Mouse (Mus musculus): ENCODE measurements around the gene Stx1b.
"Not testable (repeated sequence)": the region's sequence is repeated elsewhere in the genome, so short reads cannot be mapped to it uniquely, and the experiment has no call there.

Gene Stx1b

GRCm38 (mm10) chr7:127824176-127824871, at the start of gene Stx1b, which contains the start of gene Stx4a:
Gene Stx1b, minus strand, starts transcription at chr7:127824549.
Gene Stx4a, plus strand, starts transcription at chr7:127824294.
- DNase-seq (ENCODE audit: low spot score in 2 of 2): peak in 1 of 2 experiments; percentile 57

- DNase-seq (ENCODE audit: low spot score in 2 of 2): no peak
These were observed 45.9 kb upstream of the Stx1b start for GRCm38 (mm10) chr7:127870136-127870821.

DNA sequence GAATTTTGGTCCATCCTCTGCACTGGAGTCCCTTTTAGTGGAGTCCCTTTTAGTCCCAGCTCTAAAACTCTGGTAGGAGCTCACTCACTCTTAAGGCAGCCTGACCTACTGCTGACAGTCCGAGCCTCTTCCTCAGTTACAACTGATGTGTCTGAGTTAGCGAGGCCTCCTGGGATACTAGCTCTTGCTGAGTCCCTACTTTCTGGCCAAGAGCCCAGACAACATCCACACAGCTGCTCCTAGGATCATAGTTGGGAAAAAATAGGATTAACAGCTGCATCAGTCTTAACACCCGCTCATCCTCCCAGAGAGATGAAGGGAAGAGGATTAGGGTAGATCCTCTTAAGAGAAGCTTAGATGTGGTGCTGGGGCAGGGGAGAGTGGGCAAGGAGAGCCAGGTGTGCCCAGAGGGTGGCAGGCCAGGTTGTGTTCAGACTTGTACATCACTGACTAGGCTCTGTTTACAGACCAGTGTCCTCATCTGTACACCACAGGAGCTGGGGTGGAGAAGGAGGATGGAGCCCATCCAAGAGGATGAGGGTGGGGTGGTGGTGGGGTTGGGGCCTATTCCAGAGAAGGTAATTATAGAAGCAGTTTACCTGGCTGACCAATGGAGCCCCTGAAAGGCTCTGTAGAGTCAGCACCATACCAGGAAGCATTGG, 44.9 kb upstream of the Stx1b start:
- peak in 1 of 2 experiments; percentile 33 for DNase-seq (ENCODE audit: low spot score in 2 of 2)

DNA sequence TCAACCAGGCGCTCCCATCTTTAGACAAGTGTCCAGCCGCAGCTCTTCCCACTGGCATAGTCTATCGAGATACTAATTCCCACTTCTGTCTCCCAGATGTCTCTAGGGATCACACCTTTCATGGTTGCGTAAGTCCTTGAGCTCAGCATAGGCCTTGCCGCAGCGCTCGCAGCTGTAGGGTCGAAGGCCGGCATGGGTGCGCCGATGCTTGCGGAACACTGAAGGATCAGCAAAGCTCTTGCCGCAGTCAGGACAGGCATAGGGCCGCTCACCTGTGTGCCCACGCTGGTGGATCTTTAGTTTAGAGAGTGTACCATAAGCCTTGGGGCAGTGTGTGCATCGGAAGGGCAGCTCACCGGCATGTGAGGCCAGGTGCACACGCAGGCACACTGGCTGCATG, 43.3 kb upstream of the Stx1b start:
- no peak for DNase-seq (ENCODE audit: low spot score in 2 of 2)

DNA sequence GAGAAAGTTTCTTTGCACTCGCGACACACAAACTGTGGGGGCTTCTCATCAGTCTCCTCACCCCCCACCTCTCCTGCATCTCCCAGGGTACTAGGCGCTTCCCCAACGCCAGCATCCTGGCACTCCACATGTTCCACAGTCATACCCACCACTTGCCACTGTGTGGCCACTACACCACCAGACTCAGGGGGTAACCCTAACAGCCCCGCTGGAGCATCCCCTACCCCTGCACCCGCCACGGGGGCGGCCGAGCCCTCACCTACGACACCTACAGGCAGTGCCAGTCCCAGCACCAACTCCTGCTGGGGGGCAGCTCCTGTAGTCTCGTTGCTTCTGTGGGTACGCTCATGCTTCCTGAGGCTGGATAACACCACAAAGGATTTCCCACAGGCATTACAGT, 42.1 kb upstream of the Stx1b start:
- no peak for DNase-seq (ENCODE audit: low spot score in 2 of 2)

GRCm38 (mm10) chr7:127858258-127858657, 33.9 kb upstream of the Stx1b start:
- no peak for DNase-seq (ENCODE audit: low spot score in 2 of 2)

GRCm38 (mm10) chr7:127850906-127851305, 26.6 kb upstream of the Stx1b start:
- DNase-seq (ENCODE audit: low spot score in 2 of 2): no peak

DNA sequence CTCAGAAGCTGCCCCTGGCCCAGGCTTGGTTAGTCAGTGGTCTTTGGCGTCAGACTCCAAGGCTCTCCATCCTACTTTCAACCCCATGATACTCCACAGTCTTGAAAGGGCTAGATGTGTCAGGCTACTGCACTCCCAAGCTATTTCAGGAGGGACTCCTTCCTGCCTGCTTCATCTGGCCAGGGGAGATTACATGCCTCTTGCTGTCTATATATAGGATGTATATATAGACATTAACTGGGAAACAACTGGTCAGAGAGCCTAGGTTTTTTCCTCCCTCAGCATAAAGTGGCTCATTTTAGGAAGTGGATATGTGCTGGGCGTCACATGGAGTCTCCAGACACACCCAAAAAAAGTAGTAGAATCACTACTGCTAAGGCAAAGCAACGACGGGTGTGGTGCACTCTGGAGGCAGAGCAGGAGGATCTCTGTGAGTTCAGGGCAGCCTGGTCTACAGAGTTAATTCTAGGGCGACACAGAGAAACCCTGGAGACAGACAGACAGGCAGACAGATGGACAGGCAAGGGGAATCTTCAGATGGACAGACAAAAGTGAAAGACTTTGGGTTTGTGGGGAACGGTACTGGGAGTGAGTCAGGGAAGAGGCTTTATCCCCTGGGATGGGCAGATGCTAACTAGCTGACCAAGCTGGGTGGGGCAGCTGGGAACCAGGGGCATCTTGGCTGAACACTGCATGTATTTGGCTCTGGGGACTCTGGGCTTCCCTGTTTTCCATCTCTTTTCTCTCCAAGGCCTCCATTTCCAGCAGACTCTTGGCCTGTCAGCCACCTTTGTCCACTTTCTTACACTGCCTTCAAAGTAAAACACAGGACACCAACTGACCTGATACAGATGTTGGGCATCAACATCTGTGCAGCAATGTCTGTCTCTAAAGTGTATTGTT, 25.9 kb upstream of the Stx1b start:
- no peak for DNase-seq (ENCODE audit: low spot score in 2 of 2)

DNA sequence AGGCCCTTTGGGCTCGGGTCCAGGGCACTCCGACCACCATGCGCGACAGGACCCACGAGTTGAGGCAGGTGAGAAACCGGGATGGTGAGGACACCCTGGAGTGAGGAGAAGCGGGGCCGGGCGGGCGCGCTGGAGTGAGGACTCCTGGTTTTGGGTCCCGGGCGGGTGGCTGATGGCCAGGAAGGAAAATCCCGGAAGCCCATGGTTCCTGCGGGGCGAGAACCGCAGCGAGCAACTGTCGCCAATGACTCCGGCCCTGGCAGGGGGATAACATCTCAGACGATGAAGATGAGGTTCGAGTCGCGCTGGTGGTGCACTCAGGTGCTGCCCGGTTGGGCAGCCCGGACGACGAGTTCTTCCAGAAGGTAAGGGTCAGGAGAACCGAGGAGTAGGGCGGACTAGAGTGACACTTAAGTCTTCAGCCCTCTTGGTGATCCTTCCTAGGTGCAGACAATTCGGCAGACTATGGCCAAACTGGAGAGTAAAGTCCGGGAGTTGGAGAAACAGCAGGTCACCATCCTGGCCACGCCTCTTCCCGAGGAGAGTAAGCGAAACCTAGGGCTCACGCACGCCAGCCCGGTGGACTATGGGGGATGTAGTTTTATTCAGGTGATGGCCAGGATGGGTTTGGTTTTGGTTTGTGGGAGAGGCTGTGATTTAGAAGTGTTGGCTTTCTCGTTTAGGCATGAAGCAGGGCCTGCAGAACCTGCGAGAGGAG, 17.8 kb upstream of the Stx1b start:
- DNase-seq (ENCODE audit: low spot score in 2 of 2): peak in 1 of 2 experiments; percentile 83

DNA sequence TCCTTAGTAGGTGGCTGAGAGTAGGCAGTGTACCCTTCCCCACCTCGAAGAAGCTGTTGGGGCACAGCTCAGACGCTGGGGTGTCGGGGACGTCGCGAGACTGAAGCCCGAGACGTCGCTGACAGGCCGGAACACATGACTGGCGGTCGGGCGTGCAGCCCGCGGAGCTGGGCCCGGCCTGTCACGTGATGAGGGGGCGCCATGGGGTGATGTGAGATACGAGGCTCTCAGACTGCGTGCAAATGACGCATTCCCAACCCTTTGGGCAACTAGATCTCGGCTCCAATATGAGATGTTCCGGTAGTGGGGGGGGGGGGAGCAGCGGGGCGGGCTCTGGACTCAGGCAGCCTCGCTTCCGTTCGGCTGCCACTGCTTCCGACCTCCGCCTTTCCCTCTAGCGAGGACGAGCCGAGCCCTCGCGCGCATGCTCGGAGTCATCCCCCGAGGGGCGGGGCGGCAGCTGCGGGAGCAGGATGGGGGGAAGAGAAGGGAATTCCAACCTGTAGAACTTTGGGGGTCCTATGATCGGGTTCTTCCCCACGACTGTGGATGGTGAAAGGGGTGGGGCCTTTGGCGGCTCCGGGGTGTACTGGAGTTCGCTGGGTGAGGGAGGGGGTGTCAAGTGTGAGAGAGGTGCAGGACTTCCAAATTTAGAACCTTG, 17.1 kb upstream of the Stx1b start:
- DNase-seq (ENCODE audit: low spot score in 2 of 2): peak; percentile 96

DNA sequence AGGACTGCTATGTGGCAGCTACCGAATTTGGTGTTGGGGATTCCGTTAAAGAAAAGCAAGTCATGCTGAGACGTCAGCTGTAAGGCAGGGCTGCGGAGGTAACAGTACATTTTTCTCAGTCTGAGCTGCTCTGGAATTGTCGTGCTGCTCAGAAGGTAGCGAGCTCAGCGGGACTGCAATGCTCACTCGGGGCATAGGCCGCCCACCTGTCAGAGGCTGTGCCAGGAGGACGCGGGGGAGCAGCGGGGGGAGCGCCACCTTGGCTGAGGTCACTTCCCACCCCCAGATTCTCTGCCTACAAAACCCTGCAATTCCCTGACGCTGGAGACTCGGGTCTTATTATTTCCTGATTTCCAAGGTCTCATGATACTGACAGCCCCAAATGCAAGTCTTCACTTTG, 16.5 kb upstream of the Stx1b start:
- DNase-seq (ENCODE audit: low spot score in 2 of 2): no peak

GRCm38 (mm10) chr7:127840031-127840430, 15.7 kb upstream of the Stx1b start:
- not testable (repeated sequence) for DNase-seq (ENCODE audit: low spot score in 2 of 2)

GRCm38 (mm10) chr7:127837878-127838277, 13.5 kb upstream of the Stx1b start:
- DNase-seq (ENCODE audit: low spot score in 2 of 2): not testable (repeated sequence)

GRCm38 (mm10) chr7:127837473-127837872, 13.1 kb upstream of the Stx1b start:
- no peak for DNase-seq (ENCODE audit: low spot score in 2 of 2)

DNA sequence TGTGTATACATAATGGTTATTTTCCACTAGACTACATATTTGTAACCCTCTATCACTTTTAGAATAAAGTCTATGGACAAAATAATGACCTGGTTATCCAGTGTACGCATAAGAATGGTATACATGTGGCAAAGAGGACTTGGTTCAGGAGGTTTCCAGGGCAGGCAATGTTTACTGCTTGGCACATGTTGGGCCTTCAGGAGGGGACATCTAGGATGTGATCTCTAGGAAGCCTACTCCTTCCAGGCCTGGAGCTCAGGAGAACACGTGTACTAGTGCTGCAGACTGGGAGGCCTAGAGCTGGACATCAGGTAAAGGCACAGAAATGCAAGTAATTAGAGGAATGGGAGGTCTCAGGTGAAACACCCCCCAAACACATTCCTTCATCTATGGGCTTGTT, 11.2 kb upstream of the Stx1b start:
- DNase-seq (ENCODE audit: low spot score in 2 of 2): no peak

DNA sequence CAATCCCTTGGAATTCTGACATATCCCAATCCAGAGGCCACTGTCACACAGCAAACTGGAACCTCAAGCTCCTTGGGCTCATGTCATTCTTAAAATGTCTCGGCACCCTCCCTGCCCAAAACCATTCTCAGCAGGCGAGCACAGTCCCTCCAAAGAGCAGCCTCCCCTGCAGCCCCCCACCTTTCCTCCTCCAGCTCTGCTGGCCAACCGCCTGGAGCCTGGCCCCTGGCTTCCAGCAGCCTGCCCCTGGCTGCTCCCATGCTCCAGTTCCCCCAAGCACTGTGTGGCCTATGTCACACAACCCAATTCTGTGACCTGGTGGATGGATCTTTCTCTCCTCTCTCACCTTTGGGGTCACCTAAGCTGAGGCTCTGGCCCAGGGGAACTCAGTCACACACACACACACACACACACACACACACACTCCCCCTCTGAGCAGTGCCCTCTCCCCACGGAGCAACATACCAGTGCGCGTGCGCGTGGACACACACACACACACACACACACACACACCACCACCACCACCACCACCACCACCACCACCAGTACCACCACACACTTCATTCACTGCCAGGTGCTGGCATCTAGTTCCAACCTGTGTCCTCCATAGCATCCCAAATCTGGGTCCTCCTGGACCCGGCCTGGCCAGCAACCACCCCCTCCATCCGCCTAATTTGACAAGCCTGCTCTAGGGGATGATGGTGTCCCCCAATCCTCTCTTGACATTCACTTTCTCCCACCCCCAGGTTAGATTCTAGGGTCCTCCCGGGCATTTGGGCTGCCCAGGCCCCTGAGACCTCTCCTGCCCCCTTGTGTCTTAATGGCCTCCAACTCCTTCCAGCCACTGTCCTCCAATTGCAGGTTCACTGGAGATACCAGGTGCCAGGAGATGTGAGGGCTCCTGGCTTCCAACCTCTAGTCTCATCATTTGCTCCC, 845 bp downstream of the Stx1b start:
- DNase-seq (ENCODE audit: low spot score in 2 of 2): no peak

- no peak for DNase-seq (ENCODE audit: low spot score in 2 of 2)
These were observed 1.9 kb downstream of the Stx1b start for GRCm38 (mm10) chr7:127822494-127822893.

DNA sequence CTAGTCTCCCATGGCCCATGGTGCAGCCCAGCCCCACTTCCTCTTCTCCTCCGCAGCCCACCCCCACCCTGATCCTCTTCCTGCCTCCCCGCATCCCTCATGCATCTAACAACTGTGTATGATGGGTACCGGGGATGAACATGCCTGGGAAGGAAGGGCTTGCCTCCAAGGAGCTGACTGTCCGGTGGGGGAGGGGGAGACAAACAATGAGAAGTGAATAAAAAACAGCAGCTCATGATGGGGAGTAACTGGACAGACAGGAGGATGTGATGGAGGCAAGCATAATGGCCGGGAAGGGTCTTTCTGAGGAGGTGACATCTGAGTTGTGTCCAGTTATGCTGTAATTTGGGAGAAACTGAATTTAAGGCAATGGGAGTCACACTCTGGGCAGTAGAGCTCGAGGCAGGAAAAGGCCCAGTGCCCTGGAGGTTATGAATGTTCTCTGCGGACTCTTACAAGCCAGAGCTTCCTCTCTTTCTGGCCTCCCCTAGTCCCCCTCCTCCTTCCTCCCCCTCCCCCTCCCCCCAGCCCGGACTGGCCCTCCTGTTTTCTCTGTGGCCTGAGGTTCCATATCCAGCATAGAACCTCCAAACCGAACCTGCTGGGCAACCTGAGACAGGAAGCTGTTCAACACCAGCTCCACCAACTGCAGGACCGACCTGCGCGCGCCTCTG, 3.4 kb downstream of the Stx1b start:
- no peak for DNase-seq (ENCODE audit: low spot score in 2 of 2)

DNA sequence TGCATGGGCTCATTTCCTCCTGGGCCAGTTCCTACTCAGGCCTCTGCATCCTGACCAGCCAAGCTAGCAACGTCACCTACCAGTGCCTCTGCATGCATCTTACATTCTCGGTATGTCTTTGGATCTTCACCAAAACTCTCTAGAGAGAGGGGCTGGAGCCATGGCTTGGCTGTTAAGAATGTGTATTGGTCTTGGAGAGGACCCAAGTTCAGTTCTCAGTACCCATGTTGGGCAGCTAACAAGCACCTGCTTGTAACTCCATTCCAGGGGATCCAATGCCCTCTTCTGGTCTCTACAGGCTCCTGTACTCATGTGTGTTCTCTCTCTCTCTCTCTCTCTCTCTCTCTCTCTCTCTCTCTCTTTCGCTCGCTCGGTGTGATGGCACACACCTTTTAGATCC, 6.6 kb downstream of the Stx1b start:
- DNase-seq (ENCODE audit: low spot score in 2 of 2): no peak

All from left cerebral cortex, adult 9 months (tissue).